ENCODE assay signal across 8 mouse cellular contexts in genomic region chr12:16753110-16753509, GRCm38 (mm10). TPM values are rescaled to one million over a fixed set of nuclear protein-coding genes. Genes with fewer than 3 reads are reported as not detected.
A peak's percentile ranks its signal among the peaks of the same experiment; 100 is the strongest.
DNase-seq lines count a peak whose midpoint lies in the region; ATAC-seq lines count a peak whose summit lies in the region.

No protein-coding gene starts in this region.

- H3K9ac ChIP-seq in kidney, embryonic 15.5 days = no peak overlapping the region
- no peak overlapping the region for H3K9ac ChIP-seq in liver, embryonic 15.5 days

- peak overlapping the region; percentile 39 for H3K4me2 ChIP-seq in kidney, embryonic 15.5 days
- H3K4me2 ChIP-seq in liver, embryonic 15.5 days = no peak overlapping the region

- peak; percentile 68 for ATAC-seq in kidney, embryonic 15.5 days (replicated peaks; ENCODE audit: low FRiP score)
- peak; percentile 57; the same call in 1 of the 2 replicates for ATAC-seq in liver, embryonic 15.5 days (ENCODE audit: insufficient read depth)

- H3K27ac ChIP-seq in kidney, embryonic 15.5 days = no peak overlapping the region
- H3K27ac ChIP-seq in liver, embryonic 15.5 days (replicated peaks) = no peak overlapping the region

- no peaks in the 10 kb centered on the region for H3K9me3 ChIP-seq in kidney, embryonic 15.5 days (replicated peaks)
- no peaks in the 10 kb centered on the region for H3K9me3 ChIP-seq in liver, embryonic 15.5 days (replicated peaks)

- no peak overlapping the region for H3K4me3 ChIP-seq in kidney, embryonic 15.5 days (replicated peaks)
- no peak overlapping the region for H3K4me3 ChIP-seq in liver, embryonic 15.5 days (replicated peaks)

- H3K27me3 ChIP-seq in kidney, embryonic 15.5 days = 0 out of 2 replicates have a peak, but pooled peaks cover 5% of the 10 kb centered on the region
- no peaks in the 10 kb centered on the region for H3K27me3 ChIP-seq in liver, embryonic 15.5 days

- DNase-seq in adrenal gland, postnatal 36 days = peak; percentile 40 to 68
- no peak for DNase-seq in adrenal gland, adult 8-10 months
- no peak for DNase-seq in kidney, adult 11 months
- DNase-seq in brain, adult 2 months (ENCODE audit: low read depth, low spot score) = peak; percentile 14
- DNase-seq in gastrocnemius, postnatal 10 days = no peak
- DNase-seq in urinary bladder, postnatal 14 days (ENCODE audit: low spot score) = no peak

- H3K4me1 ChIP-seq in kidney, embryonic 15.5 days = peaks cover 15% of the 10 kb centered on the region
- H3K4me1 ChIP-seq in liver, embryonic 15.5 days (replicated peaks) = no peaks in the 10 kb centered on the region

- H3K36me3 ChIP-seq in kidney, embryonic 15.5 days = no peaks in the 10 kb centered on the region
- no peaks in the 10 kb centered on the region for H3K36me3 ChIP-seq in liver, embryonic 15.5 days (replicated peaks)

- 5% methylated on average over 8 of the region's 8 CpGs for WGBS in kidney, embryonic 15.5 days
- 11% methylated on average over 8 of the region's 8 CpGs for WGBS in liver, embryonic 15.5 days (ENCODE audit: insufficient replicate concordance)

RNA-seq across cellular contexts. Expression of gene Greb1, which starts 47.6 kb away (rescaled TPM):
- 10 to 100 TPM; 29.2 to 77.1 TPM for total RNA-seq in adrenal gland, postnatal 36 days (2021)
- 100 to 1,000 TPM in 2 of 4 experiments, 10 to 100 TPM in 2; 48.1 to 255 (median 118) TPM for total RNA-seq in adrenal gland, adult 8-10 months (2022)
- polyA plus RNA-seq in kidney, embryonic 15.5 days (2015; fragmentation: Nextera tagmentation; extraction: Ambion mirVana) = 4.3 and 6.1 TPM in 2 replicates
- polyA plus RNA-seq in liver, embryonic 15.5 days (2015; fragmentation: Nextera tagmentation; extraction: Ambion mirVana) = 0.59 and 0.74 TPM in 2 replicates
- total RNA-seq in gastrocnemius, postnatal 10 days (2021) = under 1 TPM; 0.59 to 0.66 TPM

RNA-seq across cellular contexts. Expression of gene E2f6, which starts 57.7 kb away (rescaled TPM):
- 10 to 100 TPM; 33.8 to 39.0 TPM for total RNA-seq in adrenal gland, postnatal 36 days (2021)
- total RNA-seq in adrenal gland, adult 8-10 months (2022) = 10 to 100 TPM; 41.5 to 55.0 (median 44.9) TPM
- polyA plus RNA-seq in kidney, embryonic 15.5 days (2015; fragmentation: Nextera tagmentation; extraction: Ambion mirVana) = 44.5 and 46.5 TPM in 2 replicates
- 15.8 and 16.8 TPM in 2 replicates for polyA plus RNA-seq in liver, embryonic 15.5 days (2015; fragmentation: Nextera tagmentation; extraction: Ambion mirVana)
- total RNA-seq in gastrocnemius, postnatal 10 days (2021) = 10 to 100 TPM; 57.2 to 60.9 TPM

Comparison
In these comparisons a context has a peak if more than half of its experiments do, and no peak if none do; other contexts are left out.
1. DNase-seq: peak in adrenal gland, postnatal 36 days (2 of 2) and brain, adult 2 months (single experiment); none in adrenal gland, adult 8-10 months (single experiment), kidney, adult 11 months (single experiment), gastrocnemius, postnatal 10 days (single experiment) and urinary bladder, postnatal 14 days (single experiment).
2. RNA of gene Greb1, which starts 47.6 kb away (total RNA-seq): 48.1 to 255 TPM in adrenal gland, adult 8-10 months and 29.2 to 77.1 TPM in adrenal gland, postnatal 36 days; 0.59 to 0.66 TPM in gastrocnemius, postnatal 10 days; every median in the first group is over 10 times any median in the second.